Mouse (Mus musculus) neural tube, embryonic 11.5 days (tissue): Measurements from ENCODE around the gene Cdyl. TPM values are rescaled to one million over a fixed set of nuclear protein-coding genes. Genes with fewer than 3 reads are reported as not detected.

ENCODE experiments used
- ATAC-seq: fragments of 200-750 bp; cut with Nextera tagmentation; 2 replicates; pipeline ENCODE4 v1.8.0; 2017; ENCODE audit warnings: moderate number of reproducible peaks, mild to moderate bottlenecking, moderate TSS enrichment, moderate library complexity; ENCODE audit not compliant: insufficient read depth, low FRiP score, low TSS enrichment
- DNase-seq: peaks from one replicate; pipeline ENCODE4 v3.0.0-alpha.2; 2015; ENCODE audit warnings: low spot score
- H3K27ac ChIP-seq: fragments of 300-500 bp; sonication (generic); 2 replicates; pipeline ENCODE4 v1.5.1; 2014; ENCODE audit warnings: low read depth, mild to moderate bottlenecking, low read length
- H3K27me3 ChIP-seq: fragments of 300-500 bp; sonication (generic); 2 replicates; pipeline ENCODE4 v1.6.1; 2014; ENCODE audit warnings: mild to moderate bottlenecking, low read length, mixed read lengths; ENCODE audit not compliant: control insufficient read depth, insufficient read depth
- H3K36me3 ChIP-seq: fragments of 300-500 bp; sonication (generic); 2 replicates; pipeline ENCODE4 v1.6.1; 2014; ENCODE audit warnings: mild to moderate bottlenecking, low read length, moderate library complexity, mixed read lengths; ENCODE audit not compliant: control insufficient read depth, insufficient read depth
- H3K4me1 ChIP-seq: fragments of 300-500 bp; sonication (generic); 2 replicates; pipeline ENCODE4 v1.6.1; 2014; ENCODE audit warnings: low read length, mixed read lengths; ENCODE audit not compliant: control insufficient read depth, insufficient read depth
- H3K4me2 ChIP-seq: fragments of 300-500 bp; sonication (generic); 2 replicates; pipeline ENCODE4 v1.6.1; 2014; ENCODE audit warnings: low read depth, mild to moderate bottlenecking, moderate library complexity
- H3K4me3 ChIP-seq: fragments of 300-500 bp; sonication (generic); 2 replicates; pipeline ENCODE4 v1.5.1; 2014; ENCODE audit warnings: low read depth, low read length
- H3K9ac ChIP-seq: fragments of 300-500 bp; sonication (generic); 2 replicates; pipeline ENCODE4 v1.6.1; 2014; ENCODE audit warnings: mild to moderate bottlenecking, low read length
- H3K9me3 ChIP-seq: fragments of 300-500 bp; sonication (generic); 2 replicates; pipeline ENCODE4 v1.6.1; 2016; ENCODE audit warnings: low read length; ENCODE audit not compliant: control insufficient read depth
- WGBS: fragments of 180-500 bp; shearing (Covaris S2); extraction: QIAGEN DNeasy Blood & Tissue Kit; methylation state at CpG from one replicate; pipeline ENCODE4 v1.1.7; 2014; 5-methylcytosine and 5-hydroxymethylcytosine counted together
- polyA plus RNA-seq: library from polyadenylated mRNA; unstranded; fragments of >200 nt; fragmentation: Nextera tagmentation; extraction: Ambion mirVana; gene quantifications from 2 replicates; pipeline ENCODE4 v1.2.1, GENCODE M21; 2014

Gene Cdyl
- polyA plus RNA-seq, 1 experiment from 2014 or later, result 15.1 TPM

- Histone ChIP-seq H3K4me1 (no peaks in the 10 kb centered on the region), H3K36me3 (no peaks in the 10 kb centered on the region), H3K4me3 (no peak overlapping the region), H3K4me2 (no peak overlapping the region), H3K9ac (no peak overlapping the region), H3K27ac (no peak overlapping the region), H3K9me3 (no peaks in the 10 kb centered on the region), H3K27me3 (no peaks in the 10 kb centered on the region)
- DNase-seq (no peak), ATAC-seq (no peak)
- WGBS, result 83% methylated on average over 3 of the region's 3 CpGs
These were observed 122.1 kb downstream of the Cdyl start for GRCm38 (mm10) chr13:35781755-35782154.

GRCm38 (mm10) chr13:35782949-35783348 lies 123.3 kb downstream of the Cdyl start:
- no peak overlapping the region for H3K4me2 ChIP-seq
- no peaks in the 10 kb centered on the region for H3K4me1 ChIP-seq
- H3K27ac ChIP-seq, result no peak overlapping the region
- ATAC-seq (no peak), DNase-seq (no peak)
- no peak overlapping the region for H3K4me3 ChIP-seq
- 76% methylated on average over 2 of the region's 2 CpGs for WGBS
- no peaks in the 10 kb centered on the region for H3K36me3 ChIP-seq
- no peaks in the 10 kb centered on the region for H3K9me3 ChIP-seq
- no peak overlapping the region for H3K9ac ChIP-seq
- no peaks in the 10 kb centered on the region for H3K27me3 ChIP-seq

GRCm38 (mm10) chr13:35783576-35783975 lies 123.9 kb downstream of the Cdyl start:
- ATAC-seq (no peak), DNase-seq (no peak)
- H3K27me3 ChIP-seq, result no peaks in the 10 kb centered on the region
- H3K9me3 ChIP-seq, result no peaks in the 10 kb centered on the region
- H3K9ac ChIP-seq, result no peak overlapping the region
- H3K27ac ChIP-seq, result no peak overlapping the region
- H3K4me1 ChIP-seq, result no peaks in the 10 kb centered on the region
- H3K36me3 ChIP-seq, result no peaks in the 10 kb centered on the region
- no peak overlapping the region for H3K4me2 ChIP-seq
- H3K4me3 ChIP-seq, result no peak overlapping the region
- 91% methylated on average over 6 of the region's 6 CpGs for WGBS

- ATAC-seq, result no peak
- H3K27me3 ChIP-seq, result no peaks in the 10 kb centered on the region
- H3K4me1 ChIP-seq, result no peaks in the 10 kb centered on the region
- DNase-seq, result no peak
- no peak overlapping the region for H3K4me3 ChIP-seq
- H3K9ac ChIP-seq, result no peak overlapping the region
- no peak overlapping the region for H3K4me2 ChIP-seq
- no peaks in the 10 kb centered on the region for H3K36me3 ChIP-seq
- H3K27ac ChIP-seq, result no peak overlapping the region
- WGBS, result 91% methylated on average over 4 of the region's 4 CpGs
- no peaks in the 10 kb centered on the region for H3K9me3 ChIP-seq
These were observed 124.6 kb downstream of the Cdyl start for GRCm38 (mm10) chr13:35784281-35784680.

GRCm38 (mm10) chr13:35785330-35785939 lies 125.8 kb downstream of the Cdyl start:
- H3K4me3 ChIP-seq, result no peak overlapping the region
- ATAC-seq, result no peak
- WGBS, result 81% methylated on average over 5 of the region's 5 CpGs

GRCm38 (mm10) chr13:35786726-35787399 lies 127.2 kb downstream of the Cdyl start:
- H3K4me2 ChIP-seq, result no peak overlapping the region
- H3K4me3 ChIP-seq, result no peak overlapping the region
- H3K9me3 ChIP-seq, result no peaks in the 10 kb centered on the region
- H3K36me3 ChIP-seq, result no peaks in the 10 kb centered on the region
- ATAC-seq, result no peak
- DNase-seq, result no peak
- no peaks in the 10 kb centered on the region for H3K27me3 ChIP-seq
- WGBS, result 94% methylated on average over 6 of the region's 6 CpGs
- no peaks in the 10 kb centered on the region for H3K4me1 ChIP-seq
- H3K27ac ChIP-seq, result no peak overlapping the region
- H3K9ac ChIP-seq, result no peak overlapping the region

More at GRCm38 (mm10) chr13:35785330-35785939, 125.8 kb downstream of the Cdyl start:
- Histone ChIP-seq H3K9me3 (no peaks in the 10 kb centered on the region), H3K36me3 (no peaks in the 10 kb centered on the region), H3K4me1 (no peaks in the 10 kb centered on the region), H3K27ac (no peak overlapping the region), H3K27me3 (no peaks in the 10 kb centered on the region), H3K9ac (no peak overlapping the region), H3K4me2 (no peak overlapping the region)
- DNase-seq, result no peak

GRCm38 (mm10) chr13:35789577-35789976 lies 129.9 kb downstream of the Cdyl start:
- 88% methylated on average over 4 of the region's 4 CpGs for WGBS
- no peak for ATAC-seq
- Histone ChIP-seq H3K4me1 (no peaks in the 10 kb centered on the region), H3K27ac (no peak overlapping the region), H3K36me3 (no peaks in the 10 kb centered on the region), H3K9ac (no peak overlapping the region), H3K4me3 (no peak overlapping the region), H3K4me2 (no peak overlapping the region), H3K27me3 (no peaks in the 10 kb centered on the region), H3K9me3 (no peaks in the 10 kb centered on the region)
- DNase-seq, result no peak

- DNase-seq, result no peak
- WGBS, result 77% methylated on average over 4 of the region's 4 CpGs
- H3K9ac ChIP-seq, result no peak overlapping the region
These were observed 130.8 kb downstream of the Cdyl start for GRCm38 (mm10) chr13:35790431-35790830.

GRCm38 (mm10) chr13:35794309-35794708 lies 134.7 kb downstream of the Cdyl start:
- no peak for DNase-seq
- H3K27ac ChIP-seq, result no peak overlapping the region
- no peak overlapping the region for H3K9ac ChIP-seq
- no peaks in the 10 kb centered on the region for H3K36me3 ChIP-seq
- no peak overlapping the region for H3K4me2 ChIP-seq
- H3K4me1 ChIP-seq, result no peaks in the 10 kb centered on the region
- WGBS, result 66% methylated on average over 7 of the region's 7 CpGs
- no peak overlapping the region for H3K4me3 ChIP-seq
- no peak for ATAC-seq
- H3K9me3 ChIP-seq, result no peaks in the 10 kb centered on the region
- no peaks in the 10 kb centered on the region for H3K27me3 ChIP-seq

More at GRCm38 (mm10) chr13:35790431-35790830, 130.8 kb downstream of the Cdyl start:
- no peak overlapping the region for H3K4me2 ChIP-seq
- H3K4me3 ChIP-seq, result no peak overlapping the region
- no peaks in the 10 kb centered on the region for H3K9me3 ChIP-seq
- H3K4me1 ChIP-seq, result no peaks in the 10 kb centered on the region
- no peak for ATAC-seq
- H3K36me3 ChIP-seq, result no peaks in the 10 kb centered on the region
- H3K27me3 ChIP-seq, result no peaks in the 10 kb centered on the region
- H3K27ac ChIP-seq, result no peak overlapping the region
